Mouse (Mus musculus) adrenal gland, postnatal 36 days (tissue): ENCODE results near the gene Atg16l1. TPM values are rescaled to one million over a fixed set of nuclear protein-coding genes. Genes with fewer than 3 reads are reported as not detected.

Experiments used
- DNase-seq, 2 experiments: peaks; one replicate each; pipeline ENCODE4 v3.0.0; 2021; ENCODE audit warnings: mixed read lengths in 1 of 2
- long read RNA-seq, 2 experiments: library from polyadenylated mRNA; stranded (forward); transcript quantifications; one replicate each; pipeline ENCODE4 v2.0.0; 2021; ENCODE audit warnings: borderline sequencing depth in 2 of 2
- total RNA-seq, 2 experiments: library from RNA; stranded (reverse); gene quantifications; 2 replicates each; pipeline ENCODE4 v1.2.3; 2021

Atg16l1 gene
- total RNA-seq: 10 to 100 TPM; 31.8 to 33.2 TPM
- long read RNA-seq, experiment 1, transcript Atg16l1-201 (18 exons, 3,130 nt): major isoform, 25 of 54 reads
- long read RNA-seq, experiment 1, transcript Atg16l1-202 (17 exons, 3,004 nt): minor isoform, 10 of 54 reads
- long read RNA-seq, experiment 1, partial matches to known transcripts: 5 of 54 reads
- long read RNA-seq, experiment 1, other reads (novel, unspliced or antisense): 13 of 54 reads
- long read RNA-seq, experiment 2, transcript Atg16l1-201 (18 exons, 3,130 nt): major isoform, 8 of 16 reads
- long read RNA-seq, experiment 2, partial matches to known transcripts: 3 of 16 reads
- long read RNA-seq, experiment 2, other reads (novel, unspliced or antisense): 1 of 16 reads

- peak; percentile 96 to 97 for DNase-seq
Measured at GRCm38 (mm10) chr1:87755641-87756470, at the start of gene Atg16l1. TSS of gene Atg16l1 (plus strand) at chr1:87755870.

- DNase-seq: no peak
Measured at GRCm38 (mm10) chr1:87706361-87706760, 49.3 kb upstream of the Atg16l1 start.

- no peak for DNase-seq
Measured at GRCm38 (mm10) chr1:87709020-87709419, 46.6 kb upstream of the Atg16l1 start.

GRCm38 (mm10) chr1:87709661-87710270 lies 45.9 kb upstream of the Atg16l1 start:
- DNase-seq: no peak

GRCm38 (mm10) chr1:87711938-87712613 lies 43.6 kb upstream of the Atg16l1 start:
- no peak for DNase-seq

- DNase-seq: no peak
Measured at GRCm38 (mm10) chr1:87712614-87712971, 43.1 kb upstream of the Atg16l1 start.

GRCm38 (mm10) chr1:87721382-87721781 lies 34.3 kb upstream of the Atg16l1 start:
- DNase-seq: peak; percentile 51 to 56

GRCm38 (mm10) chr1:87722081-87722480 lies 33.6 kb upstream of the Atg16l1 start:
- DNase-seq: no peak

GRCm38 (mm10) chr1:87723351-87723750 lies 32.3 kb upstream of the Atg16l1 start:
- DNase-seq: no peak

- no peak for DNase-seq
Measured at GRCm38 (mm10) chr1:87729070-87729469, 26.6 kb upstream of the Atg16l1 start.

GRCm38 (mm10) chr1:87729850-87730249 lies 25.8 kb upstream of the Atg16l1 start:
- no peak for DNase-seq

GRCm38 (mm10) chr1:87730271-87730670 lies 25.4 kb upstream of the Atg16l1 start:
- no peak for DNase-seq

GRCm38 (mm10) chr1:87733212-87733611 lies 22.5 kb upstream of the Atg16l1 start:
- DNase-seq: no peak

- DNase-seq: no peak
Measured at GRCm38 (mm10) chr1:87734153-87734552, 21.5 kb upstream of the Atg16l1 start.

- no peak for DNase-seq
Measured at GRCm38 (mm10) chr1:87740584-87741290, 14.9 kb upstream of the Atg16l1 start.

GRCm38 (mm10) chr1:87749360-87749973 lies 6.2 kb upstream of the Atg16l1 start:
- DNase-seq: no peak

GRCm38 (mm10) chr1:87763821-87764220 lies 8.2 kb downstream of the Atg16l1 start:
- no peak for DNase-seq

- DNase-seq: no peak
Measured at GRCm38 (mm10) chr1:87765741-87766140, 10.1 kb downstream of the Atg16l1 start.

GRCm38 (mm10) chr1:87766233-87766632 lies 10.6 kb downstream of the Atg16l1 start:
- DNase-seq: peak in 1 of 2 experiments; percentile 22

GRCm38 (mm10) chr1:87769263-87769662 lies 13.6 kb downstream of the Atg16l1 start:
- DNase-seq: no peak

GRCm38 (mm10) chr1:87770486-87770885 lies 14.8 kb downstream of the Atg16l1 start:
- no peak for DNase-seq
